1 mouse cellular context compared by ENCODE assay signal in genomic region chr15:62215616-62216398, GRCm38 (mm10).
TF ChIP-seq lines count a peak whose summit lies in the region.

No protein-coding gene starts in this region.

TF ChIP-seq in MEL, 35 proteins besides CTCF, POLR2A, EP300 and RAD21 (continued from another document):
- no peak for TF ChIP-seq CHD1 (IDR thresholded peaks at IDR 0.05; ENCODE audit: low read depth, low read length)
- no peak for TF ChIP-seq CHD2 (IDR thresholded peaks at IDR 0.05; ENCODE audit: low read length)
- no peak for TF ChIP-seq RCOR1 (IDR thresholded peaks at IDR 0.05; ENCODE audit: low read depth, low read length)
- no peak for TF ChIP-seq NELFE (IDR thresholded peaks at IDR 0.05; ENCODE audit: low read depth, low read length)
